Mouse (Mus musculus) intestine, embryonic 16.5 days (tissue): ENCODE measurements around the gene Syce3. TPM values are rescaled to one million over a fixed set of nuclear protein-coding genes. Genes with fewer than 3 reads are reported as not detected.

Source experiments
- ATAC-seq: fragments of 200-750 bp; cut with Nextera tagmentation; 2 replicates; pipeline ENCODE4 v1.8.0; 2017; ENCODE audit warnings: moderate TSS enrichment, moderate library complexity
- H3K27ac ChIP-seq: fragments of 300-500 bp; sonication (generic); 2 replicates; pipeline ENCODE4 v1.5.1; 2014; ENCODE audit warnings: mild to moderate bottlenecking, low read length
- H3K27me3 ChIP-seq: fragments of 300-500 bp; sonication (generic); replicated peaks from 2 replicates; pipeline ENCODE4 v1.6.1; 2014; ENCODE audit warnings: low read length, control low read depth, mixed read lengths; ENCODE audit not compliant: control insufficient read depth, insufficient read depth
- H3K36me3 ChIP-seq: fragments of 300-500 bp; sonication (generic); 2 replicates; pipeline ENCODE4 v1.6.1; 2014; ENCODE audit warnings: low read length, control low read depth; ENCODE audit not compliant: control insufficient read depth, insufficient read depth
- H3K4me1 ChIP-seq: fragments of 300-500 bp; sonication (generic); 2 replicates; pipeline ENCODE4 v1.6.1; 2014; ENCODE audit warnings: low read length, control low read depth, mixed read lengths; ENCODE audit not compliant: control insufficient read depth, insufficient read depth
- H3K4me2 ChIP-seq: fragments of 300-500 bp; sonication (generic); 2 replicates; pipeline ENCODE4 v1.6.1; 2014; ENCODE audit warnings: low read depth, low read length, control low read depth
- H3K4me3 ChIP-seq: fragments of 300-500 bp; sonication (generic); 2 replicates; pipeline ENCODE4 v1.5.1; 2014; ENCODE audit warnings: mild to moderate bottlenecking, low read length
- H3K9ac ChIP-seq: fragments of 300-500 bp; sonication (generic); 2 replicates; pipeline ENCODE4 v1.6.1; 2014; ENCODE audit warnings: low read depth, low read length
- H3K9me3 ChIP-seq: fragments of 300-500 bp; sonication (generic); 2 replicates; pipeline ENCODE4 v1.6.1; 2016; ENCODE audit warnings: low read length, control low read depth; ENCODE audit not compliant: control insufficient read depth
- WGBS: fragments of 180-500 bp; shearing (Covaris S2); extraction: QIAGEN DNeasy Blood & Tissue Kit; methylation state at CpG from one replicate; pipeline ENCODE4 v1.1.7; 2014; 5-methylcytosine and 5-hydroxymethylcytosine counted together
- polyA plus RNA-seq: library from polyadenylated mRNA; unstranded; fragments of >200 nt; fragmentation: Nextera tagmentation; extraction: Ambion mirVana; gene quantifications from 2 replicates; pipeline ENCODE4 v1.2.1, GENCODE M21; 2015

Syce3 gene
- polyA plus RNA-seq, 1 experiment from 2014 or later = 0.92 TPM

GRCm38 (mm10) chr15:89350447-89350846 lies 59.9 kb downstream of the Syce3 start:
- no peak overlapping the region for H3K4me2 ChIP-seq
- H3K27ac ChIP-seq = no peak overlapping the region
- H3K27me3 ChIP-seq = no peaks in the 10 kb centered on the region
- H3K9me3 ChIP-seq = no peaks in the 10 kb centered on the region
- 87% methylated on average over 5 of the region's 5 CpGs for WGBS
- ATAC-seq = no peak
- peaks cover 9% of the 10 kb centered on the region for H3K4me1 ChIP-seq
- H3K36me3 ChIP-seq = peaks cover 19% of the 10 kb centered on the region
- H3K9ac ChIP-seq = no peak overlapping the region
- no peak overlapping the region for H3K4me3 ChIP-seq

GRCm38 (mm10) chr15:89343325-89343724 lies 67.0 kb downstream of the Syce3 start:
- H3K9ac ChIP-seq = no peak overlapping the region
- no peaks in the 10 kb centered on the region for H3K4me1 ChIP-seq
- no peaks in the 10 kb centered on the region for H3K27me3 ChIP-seq
- no peak overlapping the region for H3K27ac ChIP-seq
- 85% methylated on average over 3 of the region's 3 CpGs for WGBS
- H3K4me3 ChIP-seq = no peak overlapping the region
- no peaks in the 10 kb centered on the region for H3K36me3 ChIP-seq
- no peaks in the 10 kb centered on the region for H3K9me3 ChIP-seq
- no peak overlapping the region for H3K4me2 ChIP-seq
- no peak for ATAC-seq

GRCm38 (mm10) chr15:89341678-89342077 lies 68.6 kb downstream of the Syce3 start:
- no peaks in the 10 kb centered on the region for H3K4me1 ChIP-seq
- H3K9ac ChIP-seq = no peak overlapping the region
- no peak overlapping the region for H3K27ac ChIP-seq
- H3K4me3 ChIP-seq = no peak overlapping the region
- WGBS = 68% methylated on average over 1 of the region's 1 CpGs
- ATAC-seq = no peak
- H3K9me3 ChIP-seq = no peaks in the 10 kb centered on the region
- no peaks in the 10 kb centered on the region for H3K36me3 ChIP-seq
- no peak overlapping the region for H3K4me2 ChIP-seq
- H3K27me3 ChIP-seq = no peaks in the 10 kb centered on the region

Other genes with a start within 250 kb of the Syce3 start
- 98.5 and 104 TPM in 2 replicates for gene Plxnb2, start 229.7 kb downstream of the Syce3 start, polyA plus RNA-seq
- 10.9 and 13.0 TPM in 2 replicates for gene Dennd6b, start 214.0 kb downstream of the Syce3 start, polyA plus RNA-seq
- gene Ppp6r2, start 198.9 kb downstream of the Syce3 start, polyA plus RNA-seq = 18.0 and 20.1 TPM in 2 replicates
- 32.0 and 33.4 TPM in 2 replicates for gene Sbf1, start 95.2 kb downstream of the Syce3 start, polyA plus RNA-seq
- 1.5 and 2.0 TPM in 2 replicates for gene Adm2, start 87.8 kb downstream of the Syce3 start, polyA plus RNA-seq
- gene Miox, start 76.1 kb downstream of the Syce3 start, polyA plus RNA-seq = 0.46 TPM in 1 of 2 replicates, not detected in the other
- 55.8 and 56.3 TPM in 2 replicates for gene Lmf2, start 54.8 kb downstream of the Syce3 start, polyA plus RNA-seq
- gene Ncaph2, start 54.8 kb downstream of the Syce3 start, polyA plus RNA-seq = 123 and 128 TPM in 2 replicates
- 15.9 and 19.1 TPM in 2 replicates for gene Sco2, start 36.7 kb downstream of the Syce3 start, polyA plus RNA-seq
- gene Tymp, start 33.5 kb downstream of the Syce3 start, polyA plus RNA-seq = 1.3 and 2.2 TPM in 2 replicates
- 0.70 and 0.80 TPM in 2 replicates for gene Odf3b, start 31.2 kb downstream of the Syce3 start, polyA plus RNA-seq
- gene Klhdc7b, start 25.6 kb downstream of the Syce3 start, polyA plus RNA-seq = not detected in 2 replicates
- 0.49 and 0.72 TPM in 2 replicates for gene Cpt1b, start 15.4 kb upstream of the Syce3 start, polyA plus RNA-seq
- gene C730034F03Rik, start 19.1 kb upstream of the Syce3 start, polyA plus RNA-seq = 2.6 and 3.2 TPM in 2 replicates
- not detected in 2 replicates for gene Gm44502, start 19.2 kb upstream of the Syce3 start, polyA plus RNA-seq
- gene Chkb, start 19.4 kb upstream of the Syce3 start, polyA plus RNA-seq = 63.7 and 67.0 TPM in 2 replicates
- gene Mapk8ip2, start 43.4 kb upstream of the Syce3 start, polyA plus RNA-seq = 3.4 and 3.6 TPM in 2 replicates
- 29.5 and 36.4 TPM in 2 replicates for gene Arsa, start 66.9 kb upstream of the Syce3 start, polyA plus RNA-seq
- gene Shank3, start 89.1 kb upstream of the Syce3 start, polyA plus RNA-seq = 0.70 and 0.80 TPM in 2 replicates
- 0.11 and 0.13 TPM in 2 replicates for gene Acr, start 157.8 kb upstream of the Syce3 start, polyA plus RNA-seq
- gene Rabl2, start 181.4 kb upstream of the Syce3 start, polyA plus RNA-seq = 23.4 and 24.1 TPM in 2 replicates